Mouse (Mus musculus): ENCODE results near the gene Prdm1. TPM values are rescaled to one million over a fixed set of nuclear protein-coding genes. Genes with fewer than 3 reads are reported as not detected.

Prdm1 gene
- total RNA-seq, 2 experiments from 2014 or later = 1.6 to 2.4 TPM

GRCm38 (mm10) chr10:44493818-44494492, 34.3 kb downstream of the Prdm1 start:
- intact Hi-C loops (cut with DNase I) = no loop called here

GRCm38 (mm10) chr10:44492815-44493525, 35.3 kb downstream of the Prdm1 start:
- intact Hi-C loops (cut with DNase I) = no loop called here
- no peak for DNase-seq

More at GRCm38 (mm10) chr10:44493818-44494492, 34.3 kb downstream of the Prdm1 start:
- DNase-seq = no peak

GRCm38 (mm10) chr10:44490899-44491422, 37.3 kb downstream of the Prdm1 start:
- DNase-seq = no peak
- intact Hi-C loops (cut with DNase I) = no loop called here

- no peak for DNase-seq
- intact Hi-C loops (cut with DNase I) = no loop called here
These were observed 41.2 kb downstream of the Prdm1 start for GRCm38 (mm10) chr10:44487132-44487531.

GRCm38 (mm10) chr10:44484077-44484476, 44.2 kb downstream of the Prdm1 start:
- no peak for DNase-seq
- intact Hi-C loops (cut with DNase I) = no loop called here

GRCm38 (mm10) chr10:44483116-44483515, 45.2 kb downstream of the Prdm1 start:
- intact Hi-C loops (cut with DNase I) = no loop called here
- no peak for DNase-seq

- intact Hi-C loops (cut with DNase I) = no loop called here
- DNase-seq = no peak
These were observed 46.9 kb downstream of the Prdm1 start for GRCm38 (mm10) chr10:44481379-44481778.

GRCm38 (mm10) chr10:44479286-44479685, 49.0 kb downstream of the Prdm1 start:
- DNase-seq = no peak
- intact Hi-C loops (cut with DNase I) = no loop called here

GRCm38 (mm10) chr10:44478091-44478490, 50.2 kb downstream of the Prdm1 start:
- no peak for DNase-seq
- intact Hi-C loops (cut with DNase I) = no loop called here

- intact Hi-C loops (cut with DNase I) = no loop called here
These were observed 51.1 kb downstream of the Prdm1 start for GRCm38 (mm10) chr10:44477240-44477639.

GRCm38 (mm10) chr10:44476523-44476922, 51.8 kb downstream of the Prdm1 start:
- no peak for DNase-seq
- intact Hi-C loops (cut with DNase I) = no loop called here

More at GRCm38 (mm10) chr10:44477240-44477639, 51.1 kb downstream of the Prdm1 start:
- DNase-seq = no peak

GRCm38 (mm10) chr10:44475376-44475775, 52.9 kb downstream of the Prdm1 start:
- intact Hi-C loops (cut with DNase I) = no loop called here
- no peak for DNase-seq

GRCm38 (mm10) chr10:44474256-44474655, 54.0 kb downstream of the Prdm1 start:
- DNase-seq = no peak
- intact Hi-C loops (cut with DNase I) = no loop called here

- intact Hi-C loops (cut with DNase I) = no loop called here
These were observed 62.7 kb downstream of the Prdm1 start for GRCm38 (mm10) chr10:44465618-44466017.

GRCm38 (mm10) chr10:44464563-44464962, 63.7 kb downstream of the Prdm1 start:
- intact Hi-C loops (cut with DNase I) = no loop called here

More at GRCm38 (mm10) chr10:44465618-44466017, 62.7 kb downstream of the Prdm1 start:
- DNase-seq = no peak

GRCm38 (mm10) chr10:44463856-44464255, 64.4 kb downstream of the Prdm1 start:
- intact Hi-C loops (cut with DNase I) = no loop called here
- no peak for DNase-seq

More at GRCm38 (mm10) chr10:44464563-44464962, 63.7 kb downstream of the Prdm1 start:
- no peak for DNase-seq

- intact Hi-C loops (cut with DNase I) = no loop called here
- no peak for DNase-seq
These were observed 66.0 kb downstream of the Prdm1 start for GRCm38 (mm10) chr10:44462351-44462750.

GRCm38 (mm10) chr10:44461063-44461462, 67.2 kb downstream of the Prdm1 start:
- no peak for DNase-seq
- intact Hi-C loops (cut with DNase I) = no loop called here

GRCm38 (mm10) chr10:44460095-44460810, 68.0 kb downstream of the Prdm1 start:
- DNase-seq = peak; percentile 63 to 79
- intact Hi-C loops (cut with DNase I) = no loop called here

- DNase-seq = peak in 1 of 2 experiments; percentile 17
- intact Hi-C loops (cut with DNase I) = loop anchor here (1.0 to 5.0 kb wide), 7 partner anchors 43 to 585 kb away; partner anchors contain the start of gene Prdm1
These were observed 68.8 kb downstream of the Prdm1 start for GRCm38 (mm10) chr10:44459321-44460000.

Measured in heart, postnatal 36 days (tissue).